Mouse (Mus musculus) CH12.LX (cell line): ENCODE measurements around the gene Ric8b.

Source experiments
- GABPA ChIP-seq: IDR thresholded peaks from 2 replicates; pipeline ENCODE4 v1.6.1; 2012; ENCODE audit warnings: low read depth, low read length, improper control_type of control experiment, inconsistent platforms; ENCODE audit not compliant: insufficient replicate concordance
- MAX ChIP-seq: IDR thresholded peaks from 2 replicates; pipeline ENCODE4 v1.6.1; 2011; ENCODE audit warnings: low read length, improper control_type of control experiment

- TF ChIP-seq GABPA, result no peak
- no peak for TF ChIP-seq MAX
Measured at GRCm38 (mm10) chr10:84963726-84964125, 46.3 kb downstream of the Ric8b start.
